Mouse (Mus musculus) lung, postnatal 14 days (tissue): ENCODE results near the gene Chchd10.
"Not testable (repeated sequence)": the region's sequence is repeated elsewhere in the genome, so short reads cannot be mapped to it uniquely, and the experiment has no call there.

Experiments used
- DNase-seq: peaks from one replicate; pipeline ENCODE4 v3.0.0; 2021

The Chchd10 gene

GRCm38 (mm10) chr10:75932891-75933290, at the start of gene Chchd10:
Chchd10 (plus strand) TSS chr10:75933130.
- DNase-seq: no peak

- DNase-seq: peak; percentile 81
Observed at GRCm38 (mm10) chr10:75883232-75883552, 49.7 kb upstream of the Chchd10 start.

DNA sequence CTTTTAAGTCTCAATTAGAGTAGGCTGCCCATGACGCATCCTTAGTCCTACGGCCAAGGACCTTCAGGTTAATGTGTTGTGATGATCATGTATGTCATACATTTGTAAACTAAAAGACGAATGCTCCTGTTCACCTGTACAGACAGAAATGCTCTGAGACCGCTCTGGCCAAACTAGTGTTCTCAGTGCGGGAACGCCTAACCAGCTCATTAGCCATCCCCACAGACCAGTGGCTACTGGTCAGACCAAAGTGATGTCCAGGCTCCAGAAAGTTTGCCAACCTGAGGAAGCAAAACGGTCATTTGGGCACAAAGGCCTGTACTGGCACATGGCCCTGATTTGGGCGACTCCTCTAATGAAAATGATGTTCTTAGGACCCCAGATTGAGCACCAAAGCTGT, 48.2 kb upstream of the Chchd10 start:
- no peak for DNase-seq

GRCm38 (mm10) chr10:75887504-75887903, 45.4 kb upstream of the Chchd10 start:
- DNase-seq: not testable (repeated sequence)

- no peak for DNase-seq
Observed at GRCm38 (mm10) chr10:75889406-75890153, 43.4 kb upstream of the Chchd10 start.

GRCm38 (mm10) chr10:75893089-75893750, 39.7 kb upstream of the Chchd10 start, which contains the start of gene Derl3:
Derl3 (plus strand) TSS chr10:75893413.
- peak; percentile 89 for DNase-seq

GRCm38 (mm10) chr10:75894601-75895000, 38.3 kb upstream of the Chchd10 start:
- DNase-seq: no peak

GRCm38 (mm10) chr10:75895730-75896129, 37.2 kb upstream of the Chchd10 start:
- DNase-seq: no peak

DNA sequence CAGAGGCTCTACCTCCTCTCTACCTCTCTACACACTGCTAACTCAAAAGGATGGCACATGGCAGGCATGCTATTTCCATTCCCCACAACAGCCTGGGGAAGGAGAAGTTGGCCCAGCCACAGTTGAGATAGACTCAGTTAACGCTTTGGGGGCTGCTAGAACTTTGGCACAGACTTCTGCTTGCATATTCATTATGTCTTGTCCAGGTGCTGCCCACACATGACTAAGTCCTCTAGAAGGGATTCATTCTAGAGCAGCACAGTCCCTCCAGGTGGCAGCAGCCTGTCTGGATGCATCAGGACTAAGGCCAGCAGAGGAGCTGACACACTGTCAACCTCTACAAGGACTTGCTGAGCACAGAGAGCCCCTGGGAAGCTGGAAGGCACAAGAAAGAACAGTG, 36.7 kb upstream of the Chchd10 start:
- DNase-seq: no peak

- DNase-seq: peak; percentile 88
Observed at GRCm38 (mm10) chr10:75897373-75897772, 35.6 kb upstream of the Chchd10 start.

- no peak for DNase-seq
Observed at GRCm38 (mm10) chr10:75898039-75898564, 34.8 kb upstream of the Chchd10 start.

GRCm38 (mm10) chr10:75898846-75899245, 34.1 kb upstream of the Chchd10 start:
- DNase-seq: peak; percentile 48

- DNase-seq: no peak
Observed at GRCm38 (mm10) chr10:75904391-75904790, 28.5 kb upstream of the Chchd10 start.

DNA sequence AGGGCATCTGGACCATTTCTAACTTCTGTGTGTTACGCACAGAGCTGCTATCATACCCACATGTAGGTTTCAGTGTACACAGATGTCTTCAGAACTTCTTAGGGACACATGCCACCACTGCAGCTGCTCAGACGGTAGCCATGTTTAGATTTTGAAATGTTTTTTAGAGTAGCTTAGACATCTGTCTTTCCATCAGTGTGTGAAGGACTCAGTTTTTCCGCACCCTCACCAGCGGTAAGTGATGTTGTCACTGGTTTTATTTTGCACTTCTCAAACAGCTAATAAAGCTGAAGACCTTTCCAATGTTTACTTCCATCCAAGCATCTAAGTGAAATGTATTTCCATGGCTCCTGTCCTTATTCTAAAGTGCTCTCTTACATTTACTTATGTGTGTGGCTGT, 26.0 kb upstream of the Chchd10 start:
- DNase-seq: no peak

DNA sequence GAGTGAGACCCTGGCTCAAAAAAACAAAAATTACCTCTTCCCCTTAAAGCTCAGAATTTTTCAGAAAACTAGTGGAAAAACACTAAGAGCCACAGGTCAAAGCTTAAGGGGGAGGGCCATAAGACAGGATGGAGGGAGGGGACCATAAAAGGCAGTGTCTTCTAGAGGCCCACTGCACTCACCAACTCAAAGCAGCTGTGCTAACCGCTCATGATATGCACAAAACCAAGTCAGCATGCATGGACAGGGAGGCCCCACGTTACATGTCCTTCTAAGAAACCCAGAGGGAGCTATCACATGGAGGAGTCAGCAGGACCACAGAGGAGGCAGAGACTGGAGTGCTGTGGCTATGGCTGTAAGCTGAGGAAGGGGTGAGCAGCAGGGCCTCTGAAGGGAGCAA, 22.2 kb upstream of the Chchd10 start:
- no peak for DNase-seq

- no peak for DNase-seq
Observed at GRCm38 (mm10) chr10:75913013-75913589, 19.8 kb upstream of the Chchd10 start.

- DNase-seq: no peak
Observed at GRCm38 (mm10) chr10:75915557-75915956, 17.4 kb upstream of the Chchd10 start.

DNA sequence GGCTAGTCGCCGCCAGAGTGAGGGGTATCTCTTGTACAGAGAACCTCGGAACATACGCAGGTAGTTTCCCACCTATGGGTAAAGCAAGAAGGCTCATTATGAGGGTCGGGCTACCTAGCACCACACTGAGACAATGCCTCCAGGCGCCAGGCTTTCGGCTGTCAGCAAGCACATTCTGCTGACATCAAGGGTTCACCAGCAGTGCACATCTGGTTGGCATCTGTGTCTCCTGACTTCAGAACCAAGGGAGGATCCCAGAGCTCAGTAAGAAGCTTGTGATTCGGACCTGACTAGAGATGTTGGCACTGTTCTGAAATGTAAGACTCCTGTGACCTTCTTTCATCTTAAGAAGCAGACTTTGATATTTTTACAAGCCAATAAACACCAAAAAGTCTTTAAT, 16.1 kb upstream of the Chchd10 start:
- DNase-seq: no peak

GRCm38 (mm10) chr10:75919026-75919425, 13.9 kb upstream of the Chchd10 start:
- DNase-seq: no peak

GRCm38 (mm10) chr10:75921026-75921725, 11.8 kb upstream of the Chchd10 start, which contains the start of gene Smarcb1:
Smarcb1 (minus strand) TSS chr10:75921617.
- DNase-seq: peak; percentile 96

GRCm38 (mm10) chr10:75921726-75922560, 11.0 kb upstream of the Chchd10 start:
- DNase-seq: no peak

- DNase-seq: no peak
Observed at GRCm38 (mm10) chr10:75924324-75924723, 8.6 kb upstream of the Chchd10 start.
